Mouse (Mus musculus) limb, embryonic 14.5 days (tissue): ENCODE measurements around the gene Olfr1282. TPM values are rescaled to one million over a fixed set of nuclear protein-coding genes. Genes with fewer than 3 reads are reported as not detected.
"Not testable (repeated sequence)": the region's sequence is repeated elsewhere in the genome, so short reads cannot be mapped to it uniquely, and the experiment has no call there.

Source experiments
- ATAC-seq: fragments of 200-750 bp; cut with Nextera tagmentation; 2 replicates; pipeline ENCODE4 v1.8.0; 2017; ENCODE audit warnings: low read depth, moderate number of reproducible peaks, moderate TSS enrichment; ENCODE audit not compliant: low FRiP score
- DNase-seq: peaks from one replicate; pipeline ENCODE4 v3.0.0-alpha.2; 2015; ENCODE audit warnings: low spot score
- H3K27ac ChIP-seq: fragments of 300-500 bp; sonication (generic); replicated peaks from 2 replicates; pipeline ENCODE4 v1.5.1; 2014; ENCODE audit warnings: low read depth, mild to moderate bottlenecking, low read length, moderate library complexity, mixed read lengths
- H3K27me3 ChIP-seq: fragments of 300-500 bp; sonication (generic); 2 replicates; pipeline ENCODE4 v1.6.1; 2014; ENCODE audit warnings: low read length, mixed read lengths; ENCODE audit not compliant: control insufficient read depth, insufficient read depth
- H3K36me3 ChIP-seq: fragments of 300-500 bp; sonication (generic); 2 replicates; pipeline ENCODE4 v1.6.1; 2014; ENCODE audit warnings: mild to moderate bottlenecking, low read length, moderate library complexity, mixed read lengths; ENCODE audit not compliant: control insufficient read depth, insufficient read depth
- H3K4me1 ChIP-seq: fragments of 300-500 bp; sonication (generic); 2 replicates; pipeline ENCODE4 v1.6.1; 2014; ENCODE audit warnings: antibody characterized with exemption, low read length, mixed read lengths; ENCODE audit not compliant: control insufficient read depth, insufficient read depth
- H3K4me2 ChIP-seq: fragments of 300-500 bp; sonication (generic); replicated peaks from 2 replicates; pipeline ENCODE4 v1.6.1; 2014; ENCODE audit warnings: low read depth, mild to moderate bottlenecking, low read length, moderate library complexity; ENCODE audit not compliant: severe bottlenecking
- H3K4me3 ChIP-seq: fragments of 300-500 bp; sonication (generic); replicated peaks from 2 replicates; pipeline ENCODE4 v1.5.1; 2014; ENCODE audit warnings: low read length
- H3K9ac ChIP-seq: fragments of 300-500 bp; sonication (generic); 2 replicates; pipeline ENCODE4 v1.6.1; 2014; ENCODE audit warnings: mild to moderate bottlenecking, low read depth, low read length, moderate library complexity; ENCODE audit not compliant: severe bottlenecking
- H3K9me3 ChIP-seq: fragments of 300-500 bp; sonication (generic); 2 replicates; pipeline ENCODE4 v1.6.1; 2016; ENCODE audit warnings: low read length; ENCODE audit not compliant: control insufficient read depth
- POLR2A ChIP-seq: fragments of 200-500 bp; IDR thresholded peaks from 2 replicates; pipeline ENCODE4 v1.8.0; 2012; ENCODE audit warnings: inconsistent platforms, mild to moderate bottlenecking, moderate library complexity, borderline replicate concordance; ENCODE audit not compliant: insufficient read depth, insufficient read length; ENCODE audit errors: extremely low read depth
- WGBS: fragments of 180-500 bp; shearing (Covaris S2); extraction: QIAGEN DNeasy Blood & Tissue Kit; methylation state at CpG from one replicate; pipeline ENCODE4 v1.1.7; 2014; 5-methylcytosine and 5-hydroxymethylcytosine counted together
- polyA plus RNA-seq, 2 experiments: library from polyadenylated mRNA; depleted of rRNA in 1 of 2; stranded (reverse) in 1 of 2; unstranded in 1 of 2; fragments of >200 nt; fragmentation: Nextera tagmentation in 1 of 2; extraction: Ambion mirVana in 1 of 2; gene quantifications; 2 replicates each; pipeline versions ENCODE4 v1.2.1 to v1.2.3; 2012 to 2014

The Olfr1282 gene
- not detected in 2 replicates for polyA plus RNA-seq (2012; rRNA removed)
- not detected in 2 replicates for polyA plus RNA-seq (2014; fragmentation: Nextera tagmentation; extraction: Ambion mirVana)

- ATAC-seq: no peak
Observed at GRCm38 (mm10) chr2:111335976-111336375, at the start of gene Olfr1282. Gene Olfr1282 (minus strand): TSS chr2:111336076.

DNA sequence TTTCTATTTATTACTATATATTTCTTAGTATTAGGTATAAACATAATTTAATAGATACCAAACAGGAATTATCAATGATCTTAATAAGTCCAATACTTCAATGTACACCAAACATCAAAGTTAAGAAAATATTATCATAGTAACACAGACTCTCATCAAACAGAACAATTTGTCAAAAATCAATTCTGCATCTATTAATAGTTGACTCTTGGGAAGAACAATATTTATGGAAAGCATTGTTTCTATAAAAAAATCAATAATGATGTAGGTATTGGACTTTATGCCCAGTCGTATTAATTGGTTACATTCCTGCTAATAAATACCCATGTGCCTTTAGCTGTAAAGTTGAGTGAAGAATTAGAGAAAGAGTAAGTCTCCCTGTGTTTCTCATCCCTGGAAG is 39.3 kb upstream of the Olfr1282 start, which contains the start of gene Olfr1284:
Gene Olfr1284 (plus strand): TSS at position 301 of the 400 bp plus-strand sequence.
- ATAC-seq: no peak
- no peaks in the 10 kb centered on the region for H3K4me1 ChIP-seq
- no peaks in the 10 kb centered on the region for H3K36me3 ChIP-seq
- no peak within 1 kb of the TSS for H3K27ac ChIP-seq
- no peak for DNase-seq
- H3K9me3 ChIP-seq: no peaks in the 10 kb centered on the region
- no peak within 1 kb of the TSS for H3K4me2 ChIP-seq
- no peaks in the 10 kb centered on the region for H3K27me3 ChIP-seq
- H3K9ac ChIP-seq: no peak within 1 kb of the TSS
- WGBS: 82% methylated on average over 1 of the region's 1 CpGs
- no peak for TF ChIP-seq POLR2A
- H3K4me3 ChIP-seq: no peak within 1 kb of the TSS

More at GRCm38 (mm10) chr2:111335976-111336375, at the start of gene Olfr1282:
- Histone ChIP-seq H3K36me3 (no peaks in the 10 kb centered on the region), H3K4me3 (no peak within 1 kb of the TSS), H3K4me1 (no peaks in the 10 kb centered on the region), H3K9ac (no peak within 1 kb of the TSS), H3K27me3 (no peaks in the 10 kb centered on the region), H3K4me2 (no peak within 1 kb of the TSS), H3K9me3 (no peaks in the 10 kb centered on the region), H3K27ac (no peak within 1 kb of the TSS)
- WGBS: 82% methylated on average over 2 of the region's 2 CpGs
- no peak for DNase-seq
- no peak for TF ChIP-seq POLR2A

GRCm38 (mm10) chr2:111366490-111366889 is 30.6 kb upstream of the Olfr1282 start, which contains the start of gene Olfr1283:
Gene Olfr1283 (plus strand): TSS chr2:111366790.
- Histone ChIP-seq H3K27me3 (no peaks in the 10 kb centered on the region), H3K4me3 (no peak within 1 kb of the TSS), H3K9me3 (no peaks in the 10 kb centered on the region), H3K9ac (no peak within 1 kb of the TSS), H3K4me1 (no peaks in the 10 kb centered on the region), H3K36me3 (no peaks in the 10 kb centered on the region), H3K27ac (no peak within 1 kb of the TSS), H3K4me2 (no peak within 1 kb of the TSS)
- no peak for TF ChIP-seq POLR2A
- 72% methylated on average over 2 of the region's 2 CpGs for WGBS
- no peak for ATAC-seq
- no peak for DNase-seq

GRCm38 (mm10) chr2:111333721-111334120 is 2.2 kb downstream of the Olfr1282 start:
- not testable (repeated sequence) for H3K4me3 ChIP-seq, H3K36me3 ChIP-seq, H3K4me2 ChIP-seq, H3K27ac ChIP-seq, H3K4me1 ChIP-seq, H3K9me3 ChIP-seq, H3K9ac ChIP-seq, H3K27me3 ChIP-seq, DNase-seq, ATAC-seq
- 88% methylated on average over 5 of the region's 5 CpGs for WGBS

GRCm38 (mm10) chr2:111326220-111326619 is 9.7 kb downstream of the Olfr1282 start, which contains the start of gene Olfr1281:
Gene Olfr1281 (plus strand): TSS chr2:111326520.
- Histone ChIP-seq H3K4me1 (no peaks in the 10 kb centered on the region), H3K9me3 (no peaks in the 10 kb centered on the region), H3K36me3 (no peaks in the 10 kb centered on the region), H3K4me2 (no peak within 1 kb of the TSS), H3K4me3 (no peak within 1 kb of the TSS), H3K27ac (no peak within 1 kb of the TSS), H3K9ac (no peak within 1 kb of the TSS), H3K27me3 (no peaks in the 10 kb centered on the region)
- 70% methylated on average over 2 of the region's 2 CpGs for WGBS
- ATAC-seq (no peak), DNase-seq (no peak)
- no peak for TF ChIP-seq POLR2A

GRCm38 (mm10) chr2:111313717-111314116 is 22.2 kb downstream of the Olfr1282 start, which contains the start of gene Olfr1280:
Gene Olfr1280 (plus strand): TSS chr2:111314017.
- ATAC-seq (no peak), DNase-seq (no peak)
- no peaks in the 10 kb centered on the region for H3K9me3 ChIP-seq
- no peaks in the 10 kb centered on the region for H3K27me3 ChIP-seq
- H3K27ac ChIP-seq: no peak within 1 kb of the TSS
- no peaks in the 10 kb centered on the region for H3K36me3 ChIP-seq
- no peak within 1 kb of the TSS for H3K4me2 ChIP-seq
- no peak for TF ChIP-seq POLR2A
- H3K9ac ChIP-seq: no peak within 1 kb of the TSS
- H3K4me3 ChIP-seq: no peak within 1 kb of the TSS
- no peaks in the 10 kb centered on the region for H3K4me1 ChIP-seq
